29 mouse cellular contexts compared by ENCODE assay signal in genomic region chr6:61128211-61128610, GRCm38 (mm10). TPM values are rescaled to one million over a fixed set of nuclear protein-coding genes. Genes with fewer than 3 reads are reported as not detected.
DNase-seq lines count a peak whose midpoint lies in the region; ATAC-seq and TF ChIP-seq lines count a peak whose summit lies in the region.
"Had no signal": no experiment of that assay in that cellular context is flagged by ENCODE, and none has a peak within 500 bp of the region (broad histone marks: within the 10 kb centered on the region; RNA-seq: fewer than 3 reads in every experiment).

No protein-coding gene starts in this region.

- no peak overlapping the region for H3K9ac ChIP-seq in limb, embryonic 14.5 days (ENCODE audit: low read depth, low read length, severe bottlenecking)
- H3K9ac ChIP-seq: embryonic facial prominence, embryonic 15.5 days; forebrain, embryonic 13.5 days; heart, embryonic 13.5 days; hindbrain, embryonic 14.5 days; liver, embryonic 15.5 days; midbrain, embryonic 12.5 days; neural tube, embryonic 12.5 days had no signal

- no peak overlapping the region for H3K4me3 ChIP-seq in limb, embryonic 14.5 days (replicated peaks; ENCODE audit: low read length)
- H3K4me3 ChIP-seq in limb, embryonic 10.5 days, result no peak overlapping the region
- H3K4me3 ChIP-seq: embryonic facial prominence, embryonic 10.5 days; embryonic facial prominence, embryonic 15.5 days; forebrain, embryonic 13.5 days; heart, embryonic 13.5 days; liver, embryonic 15.5 days; megakaryocyte, embryonic 14.5 days; midbrain, embryonic 12.5 days; myocyte; neural tube, embryonic 12.5 days had no signal

- DNase-seq in kidney, adult 9 months, result peak; percentile 13
- DNase-seq in kidney, adult 8-10 months, result no peak
- peak; percentile 25 for DNase-seq in limb, embryonic 14.5 days (ENCODE audit: low spot score)
- DNase-seq in limb, embryonic 10.5 days (ENCODE audit: low spot score), result no peak
- peak; percentile 61 for DNase-seq in urinary bladder, postnatal 14 days (ENCODE audit: low spot score)
- no peak for DNase-seq in urinary bladder, adult 2 months (ENCODE audit: low spot score)
- DNase-seq: adrenal gland, postnatal 10 days; cerebellum, adult 8-10 months; cerebellum, postnatal 25 days; gastrocnemius, postnatal 10 days; heart, postnatal 10 days; layer of hippocampus, adult 9-11 months; right cerebral cortex, postnatal 4 days; thymus, adult 18-20 months; thymus, postnatal 25 days had no signal

- H3K4me2 ChIP-seq in limb, embryonic 14.5 days (replicated peaks; ENCODE audit: low read depth, low read length, severe bottlenecking), result no peak overlapping the region
- H3K4me2 ChIP-seq: embryonic facial prominence, embryonic 15.5 days; forebrain, embryonic 13.5 days; heart, embryonic 13.5 days; hindbrain, embryonic 14.5 days; liver, embryonic 15.5 days; midbrain, embryonic 12.5 days; neural tube, embryonic 12.5 days had no signal

- no peak overlapping the region for H3K27ac ChIP-seq in limb, embryonic 14.5 days (replicated peaks; ENCODE audit: low read depth, low read length)
- H3K27ac ChIP-seq in limb, embryonic 10.5 days, result no peak overlapping the region
- H3K27ac ChIP-seq: embryonic facial prominence, embryonic 10.5 days; embryonic facial prominence, embryonic 15.5 days; forebrain, embryonic 13.5 days; heart, embryonic 13.5 days; hindbrain, embryonic 14.5 days; liver, embryonic 15.5 days; midbrain, embryonic 12.5 days; neural tube, embryonic 12.5 days; stomach, postnatal 0 days had no signal

- TF ChIP-seq POLR2A in limb, embryonic 14.5 days (IDR thresholded peaks at IDR 0.05; ENCODE audit: borderline replicate concordance, extremely low read depth, insufficient read depth, insufficient read length), result no peak

- ATAC-seq in limb, embryonic 14.5 days (ENCODE audit: low FRiP score, low read depth), result no peak
- no peak for ATAC-seq in erythroblast, adult 5-6 weeks (replicated peaks; ENCODE audit: low FRiP score, poor library complexity, severe bottlenecking)
- ATAC-seq: forebrain, embryonic 13.5 days; Patski had no signal

- H3K27me3 ChIP-seq in limb, embryonic 14.5 days (ENCODE audit: control insufficient read depth, insufficient read depth, low read length), result no peaks in the 10 kb centered on the region
- no peaks in the 10 kb centered on the region for H3K27me3 ChIP-seq in limb, embryonic 10.5 days (ENCODE audit: low read depth, poor library complexity, severe bottlenecking)
- H3K27me3 ChIP-seq: embryonic facial prominence, embryonic 15.5 days; forebrain, embryonic 13.5 days; heart, embryonic 13.5 days; liver, embryonic 15.5 days; megakaryocyte, embryonic 14.5 days; midbrain, embryonic 12.5 days; neural tube, embryonic 12.5 days; Patski had no signal

- no peaks in the 10 kb centered on the region for H3K36me3 ChIP-seq in limb, embryonic 14.5 days (ENCODE audit: control insufficient read depth, insufficient read depth, low read length)
- no peaks in the 10 kb centered on the region for H3K36me3 ChIP-seq in limb, embryonic 10.5 days
- H3K36me3 ChIP-seq: embryonic facial prominence, embryonic 10.5 days; embryonic facial prominence, embryonic 15.5 days; heart, embryonic 13.5 days; liver, embryonic 15.5 days; midbrain, embryonic 12.5 days; neural tube, embryonic 12.5 days had no signal

- H3K4me1 ChIP-seq in limb, embryonic 14.5 days (ENCODE audit: control insufficient read depth, insufficient read depth, low read length), result no peaks in the 10 kb centered on the region
- peaks cover 15% of the 10 kb centered on the region for H3K4me1 ChIP-seq in limb, embryonic 10.5 days
- H3K4me1 ChIP-seq: embryonic facial prominence, embryonic 15.5 days; forebrain, embryonic 13.5 days; heart, embryonic 13.5 days; liver, embryonic 15.5 days; megakaryocyte, embryonic 14.5 days; midbrain, embryonic 12.5 days; neural tube, embryonic 12.5 days had no signal

- no peaks in the 10 kb centered on the region for H3K9me3 ChIP-seq in limb, embryonic 14.5 days (ENCODE audit: control insufficient read depth, low read length)
- no peaks in the 10 kb centered on the region for H3K9me3 ChIP-seq in limb, embryonic 10.5 days (replicated peaks)
- H3K9me3 ChIP-seq: embryonic facial prominence, embryonic 10.5 days; embryonic facial prominence, embryonic 15.5 days; forebrain, embryonic 13.5 days; heart, embryonic 13.5 days; liver, embryonic 15.5 days; megakaryocyte, embryonic 14.5 days had no signal

- WGBS in limb, embryonic 14.5 days, result 76% methylated on average over 1 of the region's 1 CpGs
- WGBS in limb, embryonic 10.5 days, result 71% methylated on average over 1 of the region's 1 CpGs

RNA-seq across cellular contexts. Expression of gene Ccser1, which starts 51.9 kb away (rescaled TPM):
- 6.6 and 7.0 TPM in 2 replicates for polyA plus RNA-seq in limb, embryonic 14.5 days (2012; rRNA removed)
- 5.9 and 9.9 TPM in 2 replicates for polyA plus RNA-seq in limb, embryonic 14.5 days (2014; fragmentation: Nextera tagmentation; extraction: Ambion mirVana)
- polyA plus RNA-seq in limb, embryonic 10.5 days (2016; fragmentation: Nextera tagmentation; extraction: Ambion mirVana), result 9.4 and 10.3 TPM in 2 replicates
- polyA plus RNA-seq in urinary bladder, adult 2 months (2012; rRNA removed), result 8.1 and 9.5 TPM in 2 replicates
- total RNA-seq in erythroblast, adult 5-6 weeks (2015; ENCODE audit: low replicate concordance), result not detected in 2 replicates
- total RNA-seq in erythroblast, adult 5-6 weeks (2017; ENCODE audit: low replicate concordance), result not detected in 2 replicates
- total RNA-seq: MEL had no signal

Comparison
In these comparisons a context has a peak if more than half of its experiments do, and no peak if none do; other contexts are left out.
1. DNase-seq: peak in kidney, adult 9 months (single experiment), limb, embryonic 14.5 days (single experiment) and urinary bladder, postnatal 14 days (single experiment); none in kidney, adult 8-10 months (0 of 2), limb, embryonic 10.5 days (single experiment) and urinary bladder, adult 2 months (single experiment).